Mouse (Mus musculus) cerebellum, adult 2 months (tissue): ENCODE results near the gene Tfap2e.

Experiments
- CTCF ChIP-seq: fragments of 200-500 bp; IDR thresholded peaks from 2 replicates; pipeline ENCODE4 v1.5.1; 2011; ENCODE audit warnings: low read depth, mild to moderate bottlenecking, control low read depth, low read length, moderate library complexity, borderline replicate concordance; ENCODE audit not compliant: insufficient read depth
- POLR2A ChIP-seq: fragments of 200-500 bp; IDR thresholded peaks from 2 replicates; pipeline ENCODE4 v1.6.1; 2011; ENCODE audit warnings: low read length, control low read depth, borderline replicate concordance; ENCODE audit not compliant: insufficient read depth

GRCm38 (mm10) chr4:126781871-126782270 lies 45.8 kb upstream of the Tfap2e start:
- TF ChIP-seq CTCF = no peak
- TF ChIP-seq POLR2A = no peak
